Mouse (Mus musculus): Measurements from ENCODE around the gene Il17c. TPM values are rescaled to one million over a fixed set of nuclear protein-coding genes. Genes with fewer than 3 reads are reported as not detected.

Gene Il17c
- polyA plus RNA-seq (2015; fragmentation: Nextera tagmentation; extraction: Ambion mirVana): 0.22 TPM in 1 of 2 replicates, not detected in the other

GRCm38 (mm10) chr8:122421376-122422070 lies at the start of gene Il17c:
TSS of gene Il17c (plus strand) at chr8:122422020.

GRCm38 (mm10) chr8:122376365-122377231 lies 45.2 kb upstream of the Il17c start, which contains the start of gene Zc3h18:
TSS of gene Zc3h18 (plus strand) at chr8:122376609.

GRCm38 (mm10) chr8:122432443-122433268 lies 10.8 kb downstream of the Il17c start, which contains the start of gene Cyba:
TSS of gene Cyba (minus strand) at chr8:122432930.

DNA sequence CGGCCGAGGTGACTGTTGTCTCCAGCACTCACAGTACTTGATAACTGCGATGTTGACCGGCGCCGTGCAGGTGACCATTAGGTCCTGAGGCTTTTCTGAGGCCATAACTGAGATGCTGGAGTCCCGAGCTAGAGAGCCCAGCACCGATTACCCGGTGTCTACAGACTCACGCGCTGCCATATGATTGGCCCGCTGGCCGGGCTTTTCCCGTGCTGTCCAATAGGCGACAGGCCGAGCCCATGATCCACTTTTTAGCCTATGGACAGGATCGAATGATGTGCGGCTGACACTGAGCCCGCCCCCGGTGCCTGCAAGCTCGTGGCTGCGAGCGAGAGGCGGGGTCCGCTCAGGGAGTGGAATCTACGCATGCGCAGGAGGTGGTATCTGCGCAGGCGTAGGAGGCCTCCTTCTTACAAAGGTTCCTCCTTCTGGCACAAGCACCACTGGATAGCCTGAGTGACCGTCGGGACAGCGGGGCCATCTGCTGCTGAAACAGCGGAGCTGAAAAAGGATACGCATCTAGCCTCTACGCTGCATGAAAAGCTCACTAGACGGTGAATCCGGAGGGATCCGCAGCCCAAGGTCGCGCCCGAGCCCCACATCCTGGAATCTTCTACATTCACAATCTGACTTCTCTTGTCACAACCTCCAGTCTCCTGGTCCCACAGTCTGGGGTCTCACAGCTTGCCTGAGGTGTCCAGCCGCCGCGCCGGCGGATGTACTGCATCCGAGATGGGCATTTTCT lies 21.6 kb downstream of the Il17c start, which contains the start of gene Mvd:
Mvd (minus strand) TSS at position 161 of the 745 bp plus-strand sequence.

DNA sequence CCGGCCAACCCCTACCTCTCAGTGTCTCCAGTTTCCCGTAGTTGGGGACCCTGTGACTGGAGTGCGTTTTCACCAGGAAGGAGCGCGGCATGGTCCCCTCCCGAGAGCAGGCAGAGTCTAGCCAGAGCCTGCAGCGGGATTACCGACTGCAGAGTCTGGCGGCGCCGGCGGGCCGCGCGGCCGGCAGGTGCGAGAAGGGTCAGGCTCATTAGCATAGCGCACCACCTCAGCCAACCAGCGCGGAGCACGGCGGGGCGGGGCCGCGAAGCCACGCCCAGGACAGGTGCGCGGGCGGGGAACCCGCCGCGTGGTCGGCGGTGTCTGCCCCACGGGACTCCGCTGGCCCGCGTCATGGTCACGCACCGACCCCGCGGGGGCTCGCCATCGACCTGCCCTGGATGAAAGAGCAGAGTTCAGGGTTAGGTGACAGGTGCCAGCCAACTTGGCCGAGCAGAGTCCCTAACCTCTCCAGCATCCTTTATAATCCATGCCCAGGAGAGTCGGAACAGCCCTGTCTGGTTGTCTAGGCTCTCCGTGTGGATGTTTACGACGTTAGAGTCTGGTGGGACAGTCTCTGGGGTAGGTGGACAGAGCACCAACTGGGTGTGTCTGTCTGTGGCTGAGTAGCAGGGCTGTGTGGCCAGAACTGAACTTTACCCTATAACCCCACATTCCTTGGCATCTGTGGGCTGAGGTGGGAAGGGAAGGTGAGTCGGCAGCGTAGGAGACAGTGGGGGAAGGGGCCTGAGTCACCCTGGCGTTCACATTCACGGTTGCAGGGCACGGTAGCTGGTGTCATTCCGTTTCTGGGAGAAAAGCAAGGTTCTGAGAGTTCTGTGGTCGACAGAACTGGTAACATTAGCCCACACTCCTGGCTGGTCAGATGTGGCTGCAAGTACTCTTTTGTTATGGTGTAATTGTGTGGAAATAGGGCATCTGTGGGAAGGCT lies 39.0 kb downstream of the Il17c start, which contains the start of gene Snai3:
Snai3 (minus strand) TSS at position 210 of the 949 bp plus-strand sequence.

Small RNA genes within 50 kb of the gene (microRNA-seq; reads per million reads assigned to microRNA genes)
- gene Gm24366: not detected

Other genes starting within 250 kb of the Il17c start
- gene Zfpm1, start 139.9 kb upstream of the Il17c start, polyA plus RNA-seq (2015; fragmentation: Nextera tagmentation; extraction: Ambion mirVana): 1.6 and 2.1 TPM in 2 replicates
- gene Trhr2, start 61.3 kb upstream of the Il17c start, polyA plus RNA-seq (2015; fragmentation: Nextera tagmentation; extraction: Ambion mirVana): 0.48 and 0.51 TPM in 2 replicates
- gene Zc3h18, start 45.4 kb upstream of the Il17c start, polyA plus RNA-seq (2015; fragmentation: Nextera tagmentation; extraction: Ambion mirVana): 21.4 and 22.8 TPM in 2 replicates
- 57.8 and 77.0 TPM in 2 replicates for gene Cyba, start 10.9 kb downstream of the Il17c start, polyA plus RNA-seq (2015; fragmentation: Nextera tagmentation; extraction: Ambion mirVana)
- gene Mvd, start 21.4 kb downstream of the Il17c start, polyA plus RNA-seq (2015; fragmentation: Nextera tagmentation; extraction: Ambion mirVana): 67.8 and 69.0 TPM in 2 replicates
- not detected in 2 replicates for gene Snai3, start 38.7 kb downstream of the Il17c start, polyA plus RNA-seq (2015; fragmentation: Nextera tagmentation; extraction: Ambion mirVana)
- gene Rnf166, start 54.0 kb downstream of the Il17c start, polyA plus RNA-seq (2015; fragmentation: Nextera tagmentation; extraction: Ambion mirVana): 28.1 and 29.9 TPM in 2 replicates
- 84.8 and 91.5 TPM in 2 replicates for gene Ctu2, start 54.1 kb downstream of the Il17c start, polyA plus RNA-seq (2015; fragmentation: Nextera tagmentation; extraction: Ambion mirVana)
- gene Piezo1, start 129.3 kb downstream of the Il17c start, polyA plus RNA-seq (2015; fragmentation: Nextera tagmentation; extraction: Ambion mirVana): 1.5 and 2.1 TPM in 2 replicates
- gene Cdt1, start 146.0 kb downstream of the Il17c start, polyA plus RNA-seq (2015; fragmentation: Nextera tagmentation; extraction: Ambion mirVana): 7.2 and 7.4 TPM in 2 replicates
- gene Aprt, start 154.9 kb downstream of the Il17c start, polyA plus RNA-seq (2015; fragmentation: Nextera tagmentation; extraction: Ambion mirVana): 199 and 204 TPM in 2 replicates
- 8.8 and 8.9 TPM in 2 replicates for gene Galns, start 189.4 kb downstream of the Il17c start, polyA plus RNA-seq (2015; fragmentation: Nextera tagmentation; extraction: Ambion mirVana)
- 125 and 146 TPM in 2 replicates for gene Trappc2l, start 189.6 kb downstream of the Il17c start, polyA plus RNA-seq (2015; fragmentation: Nextera tagmentation; extraction: Ambion mirVana)
- gene Pabpn1l, start 200.7 kb downstream of the Il17c start, polyA plus RNA-seq (2015; fragmentation: Nextera tagmentation; extraction: Ambion mirVana): not detected in 2 replicates